Comparison of ENCODE assay signal across 8 mouse cellular contexts in the genomic region with DNA sequence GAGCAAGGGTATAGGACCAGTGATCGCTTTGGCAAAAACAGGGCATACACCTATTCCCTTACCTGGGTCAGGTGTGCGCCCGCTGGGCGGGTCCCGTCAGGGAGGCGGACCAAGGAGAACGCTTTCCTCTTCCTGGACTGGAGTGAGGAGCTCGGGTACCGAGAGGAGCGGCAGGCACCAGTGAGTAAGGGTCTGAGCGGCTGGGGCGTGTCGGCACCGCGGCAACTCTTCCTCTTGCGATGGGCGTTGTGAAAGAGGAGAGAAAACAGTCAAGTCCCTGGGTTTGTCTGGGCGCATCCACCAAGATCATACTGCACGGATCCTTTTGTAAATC. TPM values are rescaled to one million over a fixed set of nuclear protein-coding genes. Genes with fewer than 3 reads are reported as not detected.
DNase-seq lines count a peak whose midpoint lies in the region; ATAC-seq and TF ChIP-seq lines count a peak whose summit lies in the region.

No protein-coding gene starts in this region.

- H3K27ac ChIP-seq in forebrain, embryonic 13.5 days = no peak overlapping the region
- H3K27ac ChIP-seq in hindbrain, embryonic 14.5 days = peak overlapping the region; percentile 11; the same call in 1 of the 2 replicates

- H3K9ac ChIP-seq in forebrain, embryonic 13.5 days = peak overlapping the region; percentile 91
- H3K9ac ChIP-seq in hindbrain, embryonic 14.5 days = peak overlapping the region; percentile 77

- H3K9me3 ChIP-seq in forebrain, embryonic 13.5 days (replicated peaks) = no peaks in the 10 kb centered on the region
- H3K9me3 ChIP-seq in hindbrain, embryonic 14.5 days (ENCODE audit: control insufficient read depth, low read length) = peaks cover 10% of the 10 kb centered on the region; the same call in 1 of the 2 replicates

- TF ChIP-seq POLR2A in brain, embryonic 14.5 days (IDR thresholded peaks at IDR 0.05; ENCODE audit: borderline replicate concordance, extremely low read depth, insufficient read depth, insufficient read length, poor library complexity, severe bottlenecking) = no peak

- ATAC-seq in forebrain, embryonic 13.5 days = peak; percentile 55
- ATAC-seq in hindbrain, embryonic 14.5 days (ENCODE audit: low FRiP score) = no peak; the same call in 1 of the 2 replicates

- H3K4me3 ChIP-seq in forebrain, embryonic 13.5 days = peak overlapping the region; percentile 74
- H3K4me3 ChIP-seq in hindbrain, embryonic 14.5 days (replicated peaks; ENCODE audit: low read length) = peak overlapping the region; percentile 57

- TF ChIP-seq CTCF in brain, embryonic 14.5 days (IDR thresholded peaks at IDR 0.05; ENCODE audit: borderline replicate concordance, extremely low read depth, insufficient read depth, insufficient read length) = no peak

- H3K27me3 ChIP-seq in forebrain, embryonic 13.5 days = no peaks in the 10 kb centered on the region
- no peaks in the 10 kb centered on the region for H3K27me3 ChIP-seq in hindbrain, embryonic 14.5 days (ENCODE audit: control insufficient read depth, insufficient read depth, low read length)

- DNase-seq in MN1 (ENCODE audit: low spot score) = peak; percentile 28
- peak; percentile 64 for DNase-seq in brain, embryonic 14.5 days (ENCODE audit: low read depth)
- peak; percentile 46 for DNase-seq in hindbrain, embryonic 14.5 days (ENCODE audit: low spot score)
- peak; percentile 22 to 39 for DNase-seq in layer of hippocampus, postnatal 14 days (ENCODE audit: low spot score in 2 of 2)
- peak; percentile 76 for DNase-seq in lung, postnatal 25 days (ENCODE audit: low spot score)
- peak; percentile 47 for DNase-seq in right cerebral cortex, postnatal 25 days
- peak; percentile 56 for DNase-seq in urinary bladder, postnatal 25 days (ENCODE audit: low spot score)

- 0% methylated on average over 19 of the region's 19 CpGs for WGBS in forebrain, embryonic 13.5 days
- 0% methylated on average over 19 of the region's 19 CpGs for WGBS in hindbrain, embryonic 14.5 days

- peaks cover 28% of the 10 kb centered on the region for H3K4me1 ChIP-seq in forebrain, embryonic 13.5 days
- peaks cover 24% of the 10 kb centered on the region for H3K4me1 ChIP-seq in hindbrain, embryonic 14.5 days (replicated peaks; ENCODE audit: control insufficient read depth, insufficient read depth, low read length)

- peak overlapping the region; percentile 94 for H3K4me2 ChIP-seq in forebrain, embryonic 13.5 days
- peak overlapping the region; percentile 89 for H3K4me2 ChIP-seq in hindbrain, embryonic 14.5 days (replicated peaks)

- H3K36me3 ChIP-seq in forebrain, embryonic 13.5 days (ENCODE audit: poor library complexity, severe bottlenecking) = no peaks in the 10 kb centered on the region
- H3K36me3 ChIP-seq in hindbrain, embryonic 14.5 days (replicated peaks; ENCODE audit: control insufficient read depth, insufficient read depth) = no peaks in the 10 kb centered on the region

RNA-seq across cellular contexts. Expression of a gene that starts 0.5 kb away (rescaled TPM):
- 19.3 and 23.0 TPM in 2 replicates for polyA plus RNA-seq in brain, embryonic 14.5 days (2012; rRNA removed)
- polyA plus RNA-seq in forebrain, embryonic 13.5 days (2015; fragmentation: Nextera tagmentation; extraction: Ambion mirVana) = 27.2 and 27.6 TPM in 2 replicates
- polyA plus RNA-seq in hindbrain, embryonic 14.5 days (2014; fragmentation: Nextera tagmentation; extraction: Ambion mirVana) = 49.9 and 53.9 TPM in 2 replicates
- 10 to 100 TPM; 15.1 to 17.0 TPM for total RNA-seq in layer of hippocampus, postnatal 14 days (2021)

RNA-seq across cellular contexts. Expression of a gene that starts 0.6 kb away (rescaled TPM):
- polyA plus RNA-seq in brain, embryonic 14.5 days (2012; rRNA removed) = 9.5 and 22.3 TPM in 2 replicates
- polyA plus RNA-seq in forebrain, embryonic 13.5 days (2015; fragmentation: Nextera tagmentation; extraction: Ambion mirVana) = 177 and 185 TPM in 2 replicates
- polyA plus RNA-seq in hindbrain, embryonic 14.5 days (2014; fragmentation: Nextera tagmentation; extraction: Ambion mirVana) = 112 and 119 TPM in 2 replicates
- 10 to 100 TPM; 55.8 to 64.1 TPM for total RNA-seq in layer of hippocampus, postnatal 14 days (2021)

RNA-seq across cellular contexts. Expression of a gene that starts 27.9 kb away (rescaled TPM):
- polyA plus RNA-seq in brain, embryonic 14.5 days (2012; rRNA removed) = 0.19 and 0.55 TPM in 2 replicates
- polyA plus RNA-seq in forebrain, embryonic 13.5 days (2015; fragmentation: Nextera tagmentation; extraction: Ambion mirVana) = 0.13 TPM in 1 of 2 replicates, not detected in the other
- 0.56 and 0.83 TPM in 2 replicates for polyA plus RNA-seq in hindbrain, embryonic 14.5 days (2014; fragmentation: Nextera tagmentation; extraction: Ambion mirVana)
- 1 to 10 TPM; 2.8 to 6.3 TPM for total RNA-seq in layer of hippocampus, postnatal 14 days (2021)
